Mouse (Mus musculus) stomach, postnatal 0 days (tissue): ENCODE data around the gene 9430097D07Rik.

Source experiments
- CTCF ChIP-seq: IDR thresholded peaks from 2 replicates; pipeline ENCODE4 v1.5.1; 2016; ENCODE audit warnings: antibody characterized with exemption, low read depth, mild to moderate bottlenecking, moderate library complexity
- EP300 ChIP-seq: optimal IDR thresholded peaks from 2 replicates; pipeline ENCODE3; 2016; ENCODE audit warnings: antibody characterized with exemption

- no peak for TF ChIP-seq CTCF
- no peak for TF ChIP-seq EP300
These were observed 24.2 kb downstream of the 9430097D07Rik start for GRCm38 (mm10) chr2:32551236-32551635.
